Mouse (Mus musculus) mouse trophoblast stem cell (cell line): ENCODE data around the gene Tspan9.

Experiments used
- in situ Hi-C, 2 experiments: fragments of 300-500 bp; cut with MseI, MboI; formaldehyde crosslinking; loops; 2 replicates in 1 of 2; 3 replicates in 1 of 2; pipeline ENCODE4 v1.15.1; 2025

Tspan9 gene

GRCm38 (mm10) chr6:128133679-128134191, 9.7 kb downstream of the Tspan9 start:
- in situ Hi-C loops, result no loop called here

- in situ Hi-C loops, result no loop called here
Measured at GRCm38 (mm10) chr6:128132581-128132980, 10.8 kb downstream of the Tspan9 start.

GRCm38 (mm10) chr6:128131390-128131789, 12.0 kb downstream of the Tspan9 start:
- in situ Hi-C loops, result no loop called here

- in situ Hi-C loops, result no loop called here
Measured at GRCm38 (mm10) chr6:128130686-128131085, 12.7 kb downstream of the Tspan9 start.

GRCm38 (mm10) chr6:128129382-128129781, 14.0 kb downstream of the Tspan9 start:
- in situ Hi-C loops, result no loop called here

GRCm38 (mm10) chr6:128127312-128127711, 16.1 kb downstream of the Tspan9 start:
- in situ Hi-C loops, result no loop called here

GRCm38 (mm10) chr6:128126876-128127275, 16.5 kb downstream of the Tspan9 start:
- in situ Hi-C loops, result no loop called here

GRCm38 (mm10) chr6:128125464-128125863, 17.9 kb downstream of the Tspan9 start:
- in situ Hi-C loops, result no loop called here

- in situ Hi-C loops, result no loop called here
Measured at GRCm38 (mm10) chr6:128124222-128124971, 19.0 kb downstream of the Tspan9 start.

GRCm38 (mm10) chr6:128122127-128122526, 21.3 kb downstream of the Tspan9 start:
- in situ Hi-C loops, result no loop called here

GRCm38 (mm10) chr6:128121691-128122090, 21.7 kb downstream of the Tspan9 start:
- in situ Hi-C loops, result no loop called here

- in situ Hi-C loops, result no loop called here
Measured at GRCm38 (mm10) chr6:128120806-128121205, 22.6 kb downstream of the Tspan9 start.

GRCm38 (mm10) chr6:128118670-128119230, 24.6 kb downstream of the Tspan9 start:
- in situ Hi-C loops, result no loop called here

- in situ Hi-C loops, result no loop called here
Measured at GRCm38 (mm10) chr6:128116836-128117542, 26.4 kb downstream of the Tspan9 start.

- in situ Hi-C loops, result no loop called here
Measured at GRCm38 (mm10) chr6:128116344-128116743, 27.1 kb downstream of the Tspan9 start.

GRCm38 (mm10) chr6:128115121-128115520, 28.3 kb downstream of the Tspan9 start:
- in situ Hi-C loops, result no loop called here

GRCm38 (mm10) chr6:128112605-128113004, 30.8 kb downstream of the Tspan9 start:
- in situ Hi-C loops, result no loop called here

- in situ Hi-C loops, result no loop called here
Measured at GRCm38 (mm10) chr6:128111784-128112183, 31.6 kb downstream of the Tspan9 start.

GRCm38 (mm10) chr6:128108324-128109035, 34.9 kb downstream of the Tspan9 start:
- in situ Hi-C loops, result no loop called here

- in situ Hi-C loops, result no loop called here
Measured at GRCm38 (mm10) chr6:128107698-128108097, 35.7 kb downstream of the Tspan9 start.

GRCm38 (mm10) chr6:128106154-128106553, 37.2 kb downstream of the Tspan9 start:
- in situ Hi-C loops, result no loop called here
